Mouse (Mus musculus) kidney, postnatal 14 days (tissue): Measurements from ENCODE around the gene Wrap73.
A peak's percentile ranks its signal among the peaks of the same experiment; 100 is the strongest.

Experiments
- DNase-seq: peaks from one replicate; pipeline ENCODE4 v3.0.0; 2022; ENCODE audit warnings: mixed read lengths

Wrap73 gene

GRCm38 (mm10) chr4:154186002-154186537 lies 43.9 kb downstream of the Wrap73 start:
- no peak for DNase-seq

- DNase-seq, result peak; percentile 33
These were observed 46.8 kb downstream of the Wrap73 start for GRCm38 (mm10) chr4:154188948-154189347.

GRCm38 (mm10) chr4:154197961-154198360 lies 55.8 kb downstream of the Wrap73 start:
- DNase-seq, result no peak

GRCm38 (mm10) chr4:154198377-154198961 lies 56.3 kb downstream of the Wrap73 start:
- no peak for DNase-seq

- no peak for DNase-seq
These were observed 59.3 kb downstream of the Wrap73 start for GRCm38 (mm10) chr4:154201511-154201910.

- DNase-seq, result no peak
These were observed 62.4 kb downstream of the Wrap73 start for GRCm38 (mm10) chr4:154204532-154204931.

GRCm38 (mm10) chr4:154205392-154205791 lies 63.2 kb downstream of the Wrap73 start:
- DNase-seq, result peak; percentile 76

- DNase-seq, result peak; percentile 68
These were observed 65.1 kb downstream of the Wrap73 start for GRCm38 (mm10) chr4:154207261-154207660.

- DNase-seq, result no peak
These were observed 66.9 kb downstream of the Wrap73 start for GRCm38 (mm10) chr4:154209054-154209453.

GRCm38 (mm10) chr4:154209825-154210224 lies 67.7 kb downstream of the Wrap73 start:
- no peak for DNase-seq

GRCm38 (mm10) chr4:154211459-154211858 lies 69.3 kb downstream of the Wrap73 start:
- DNase-seq, result no peak

GRCm38 (mm10) chr4:154213586-154213985 lies 71.4 kb downstream of the Wrap73 start:
- DNase-seq, result no peak

GRCm38 (mm10) chr4:154214075-154214474 lies 71.9 kb downstream of the Wrap73 start:
- no peak for DNase-seq
